Mouse (Mus musculus): ENCODE data around the gene Ostf1. TPM values are rescaled to one million over a fixed set of nuclear protein-coding genes. Genes with fewer than 3 reads are reported as not detected.
"Not testable (repeated sequence)": the region's sequence is repeated elsewhere in the genome, so short reads cannot be mapped to it uniquely, and the experiment has no call there.

Ostf1 gene
- total RNA-seq, 2 experiments from 2014 or later: 39.9 to 42.2 TPM

DNA sequence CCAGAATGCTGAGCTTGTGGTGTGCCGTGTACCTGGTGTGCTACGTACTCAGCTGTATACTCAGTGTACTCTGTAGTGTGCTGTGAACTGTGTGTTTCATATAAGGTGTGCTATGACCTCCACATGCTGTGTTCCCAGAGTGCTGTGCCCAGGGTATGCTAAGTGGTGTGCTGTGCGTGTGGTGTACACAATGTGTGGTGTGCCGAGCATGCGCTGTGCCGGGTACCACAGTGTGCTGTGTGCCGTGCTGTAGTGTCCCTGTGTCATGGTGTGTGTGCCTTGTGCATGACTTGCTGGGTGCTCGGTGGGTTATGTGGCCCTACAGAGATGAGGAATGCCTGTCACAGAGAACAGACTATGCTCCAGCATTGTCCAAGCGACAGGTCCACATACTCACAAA, 31.0 kb downstream of the Ostf1 start:
- no peak for DNase-seq (ENCODE audit: low spot score in 2 of 2)

DNA sequence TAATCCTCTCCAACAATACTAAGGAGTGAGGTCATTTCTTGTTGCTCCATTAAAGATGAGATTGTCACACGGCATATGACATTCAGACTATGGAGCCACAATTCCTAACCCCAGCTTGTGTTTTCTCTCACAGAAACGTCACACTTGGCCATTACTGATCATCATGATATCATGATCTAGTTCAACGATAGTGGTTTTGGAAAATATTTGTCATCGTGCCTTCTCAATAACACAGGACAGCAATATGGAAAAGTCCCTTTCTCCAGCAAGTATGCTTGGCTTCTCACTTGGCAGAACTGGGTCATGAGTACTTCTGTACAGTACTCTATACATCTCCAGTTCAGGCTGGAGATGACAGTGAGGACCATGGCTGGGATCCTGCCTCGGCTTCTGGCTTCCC, 32.0 kb downstream of the Ostf1 start:
- no peak for DNase-seq (ENCODE audit: low spot score in 2 of 2)

DNA sequence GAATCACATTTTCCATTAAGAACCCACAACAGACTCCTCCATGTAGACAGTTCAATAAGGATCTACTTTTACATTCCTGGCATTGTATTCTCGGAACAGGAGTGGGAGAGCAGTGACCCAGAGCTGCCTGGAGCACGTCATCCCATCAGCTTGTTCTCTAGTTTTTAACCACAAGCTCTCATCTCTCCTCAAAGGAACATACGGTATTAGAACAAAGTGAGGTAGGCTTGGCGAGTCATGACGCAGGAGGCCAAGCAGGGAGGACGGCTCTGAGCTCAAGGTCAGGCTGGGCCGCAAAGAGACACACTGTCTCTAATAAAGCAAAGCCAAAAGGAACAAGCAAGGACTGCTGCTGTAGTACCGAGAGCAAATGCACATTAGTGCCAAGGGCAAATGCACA, 32.6 kb downstream of the Ostf1 start:
- DNase-seq (ENCODE audit: low spot score in 2 of 2): no peak

DNA sequence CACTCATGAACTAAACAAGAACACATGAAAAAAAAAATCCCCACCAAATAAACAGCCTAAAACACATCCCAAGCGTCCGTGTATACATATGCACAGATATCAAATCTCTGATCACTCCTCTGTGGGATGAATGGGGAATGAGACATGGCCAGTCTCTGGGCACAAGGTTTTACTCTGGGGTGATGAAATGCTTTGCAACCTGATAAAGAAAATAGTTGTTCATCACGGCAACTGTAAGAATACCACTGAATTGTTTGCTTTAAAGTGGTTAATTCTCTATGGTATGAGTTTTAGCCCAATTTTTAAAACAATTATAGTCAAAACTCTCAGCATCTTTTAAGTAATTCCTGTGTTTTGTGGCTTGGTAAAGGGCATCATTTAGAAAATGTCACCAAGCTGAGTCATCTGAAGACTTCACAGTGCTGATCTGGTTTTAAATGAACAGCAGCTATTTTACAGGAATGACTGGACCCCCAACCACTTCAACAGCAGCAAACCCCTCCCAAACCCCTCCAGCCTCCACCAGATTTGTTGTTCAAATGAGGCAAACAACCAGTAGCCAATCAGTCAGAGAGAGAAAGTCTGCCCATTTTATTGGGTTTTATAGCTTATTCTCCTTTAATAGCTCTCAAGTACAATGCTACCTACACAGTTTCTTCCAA, 33.2 kb downstream of the Ostf1 start:
- no peak for DNase-seq (ENCODE audit: low spot score in 2 of 2)

DNA sequence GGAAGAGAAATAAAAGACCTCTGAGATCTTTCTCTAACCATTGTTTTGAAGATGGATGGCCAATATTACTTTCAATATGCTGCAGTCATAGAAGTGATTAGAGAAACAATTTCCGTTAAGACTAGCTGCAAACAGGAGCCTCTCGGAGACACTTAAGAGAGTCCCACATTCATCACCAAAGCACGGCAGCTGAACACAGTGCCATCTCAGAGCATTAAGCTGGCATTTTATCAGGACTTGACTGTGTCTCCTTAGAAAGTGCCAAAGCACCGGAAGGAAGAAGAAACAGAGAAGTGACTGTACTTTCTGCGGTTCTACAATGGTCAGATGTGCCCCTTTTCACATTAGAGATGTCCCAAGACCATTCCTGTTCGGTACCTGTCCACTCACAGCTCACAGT, 33.9 kb downstream of the Ostf1 start:
- no peak for DNase-seq (ENCODE audit: low spot score in 2 of 2)

DNA sequence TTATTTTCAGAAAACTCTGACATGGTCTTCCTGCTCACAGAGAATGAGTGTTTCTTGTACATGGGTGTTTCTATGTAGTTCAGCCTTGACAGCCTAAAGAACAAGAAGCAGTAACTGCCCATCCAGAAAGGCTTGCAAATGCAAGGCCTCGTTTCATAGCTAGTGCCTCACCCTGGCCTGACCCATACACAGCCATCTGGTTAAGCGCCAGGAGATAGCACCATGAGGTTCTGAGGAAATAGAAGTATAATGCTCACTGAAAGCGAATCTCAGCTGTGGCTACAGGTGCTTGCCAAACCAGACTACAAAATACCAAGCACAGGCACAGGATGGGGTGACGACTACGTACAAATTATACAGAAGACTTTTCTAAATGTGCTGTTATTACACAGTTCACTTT, 34.7 kb downstream of the Ostf1 start:
- no peak for DNase-seq (ENCODE audit: low spot score in 2 of 2)

DNA sequence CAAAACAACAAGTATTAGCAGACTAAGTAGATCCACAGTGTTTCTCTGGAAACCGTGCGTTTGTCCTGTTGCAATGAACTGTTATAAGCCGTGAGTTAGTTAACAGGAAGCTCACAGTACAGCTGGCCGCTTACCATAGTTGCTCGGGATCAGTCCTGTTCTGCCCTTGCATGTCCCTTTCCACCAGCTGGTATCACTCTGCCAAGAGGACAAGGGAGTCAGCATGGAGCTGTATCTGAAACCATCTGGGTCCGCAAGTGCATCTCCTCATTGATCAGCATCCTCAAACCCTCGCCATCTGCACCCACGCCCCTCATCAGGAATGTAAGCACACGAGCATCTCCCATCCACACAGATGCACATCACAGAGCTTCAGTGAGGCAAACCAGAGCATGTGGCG, 37.9 kb downstream of the Ostf1 start:
- DNase-seq (ENCODE audit: low spot score in 2 of 2): no peak

DNA sequence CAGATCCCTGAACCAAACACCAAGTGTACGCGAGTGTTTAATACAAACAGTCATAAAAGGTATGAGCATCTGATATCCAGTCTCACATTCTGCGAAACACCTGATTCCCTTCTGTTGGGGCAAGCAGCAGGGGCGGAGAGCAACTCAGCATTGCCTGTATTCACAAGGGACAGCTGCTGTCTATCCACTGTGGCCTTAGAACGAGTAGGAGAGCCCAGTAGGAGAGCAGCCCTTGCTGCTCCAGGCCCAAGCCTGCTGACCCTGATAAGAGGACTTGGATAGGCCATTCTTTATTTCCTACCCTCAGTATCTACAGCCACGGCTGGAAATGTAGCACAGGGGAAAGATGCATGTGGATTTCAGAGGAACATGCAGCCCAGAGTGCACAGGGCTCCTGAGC, 38.7 kb downstream of the Ostf1 start:
- DNase-seq (ENCODE audit: low spot score in 2 of 2): no peak

DNA sequence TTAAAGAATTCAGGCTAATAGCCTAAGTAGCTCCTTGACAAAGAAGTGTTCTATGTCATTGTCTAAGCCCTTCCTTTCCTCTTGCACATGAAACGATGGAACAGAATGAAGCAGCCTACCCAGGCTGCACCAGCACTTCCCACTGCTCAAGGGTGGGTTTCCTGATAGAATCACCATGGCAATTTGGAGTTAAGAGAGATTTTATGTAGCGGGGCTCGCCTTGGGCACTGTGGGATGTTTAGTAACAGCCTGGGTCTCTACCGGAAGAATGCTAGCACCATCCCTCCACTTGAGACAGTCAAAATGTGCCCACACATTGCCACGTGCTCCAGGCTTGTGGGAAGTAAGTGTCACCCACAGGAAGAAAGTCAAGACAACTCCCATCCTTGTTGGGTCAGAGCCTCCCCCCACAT, 40.7 kb downstream of the Ostf1 start:
- DNase-seq (ENCODE audit: low spot score in 2 of 2): no peak

DNA sequence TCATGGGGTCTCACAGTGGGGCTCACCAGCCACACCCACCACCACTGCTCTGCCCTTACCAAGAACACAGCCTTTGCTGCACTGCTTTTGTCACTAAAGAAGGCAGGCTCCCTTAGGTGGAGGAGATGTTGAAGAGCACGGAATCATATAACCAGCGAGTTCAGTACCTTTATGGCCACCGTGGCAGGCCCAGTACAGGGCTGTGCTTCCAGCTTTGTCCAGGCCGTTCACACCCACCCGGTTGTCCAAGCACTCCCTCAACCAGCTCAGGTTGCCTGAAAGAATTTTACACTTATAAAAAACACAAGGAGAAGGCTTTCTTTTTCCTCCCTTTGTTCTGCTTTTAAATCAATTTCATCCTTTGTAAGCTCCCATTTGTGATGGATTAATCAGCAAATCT, 41.4 kb downstream of the Ostf1 start:
- no peak for DNase-seq (ENCODE audit: low spot score in 2 of 2)

DNA sequence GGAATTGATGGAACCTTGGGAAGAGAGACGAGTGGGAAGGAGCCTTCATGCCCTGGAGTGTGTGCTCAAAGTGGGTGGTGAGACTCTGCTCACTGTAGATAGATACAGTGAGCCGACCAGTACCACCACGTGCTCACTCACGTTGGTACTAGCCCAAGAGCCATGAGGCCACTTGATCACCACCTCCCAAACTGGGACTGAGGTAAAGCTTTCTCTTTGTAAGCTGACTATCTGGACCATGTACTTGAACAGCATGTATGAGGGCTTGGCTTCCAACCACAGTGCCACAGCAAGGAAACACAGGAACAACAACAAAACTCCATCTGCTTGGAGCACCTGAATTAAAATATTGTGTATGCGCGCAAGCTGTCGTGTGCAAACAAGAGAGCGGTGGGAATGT, 42.3 kb downstream of the Ostf1 start:
- no peak for DNase-seq (ENCODE audit: low spot score in 2 of 2)

DNA sequence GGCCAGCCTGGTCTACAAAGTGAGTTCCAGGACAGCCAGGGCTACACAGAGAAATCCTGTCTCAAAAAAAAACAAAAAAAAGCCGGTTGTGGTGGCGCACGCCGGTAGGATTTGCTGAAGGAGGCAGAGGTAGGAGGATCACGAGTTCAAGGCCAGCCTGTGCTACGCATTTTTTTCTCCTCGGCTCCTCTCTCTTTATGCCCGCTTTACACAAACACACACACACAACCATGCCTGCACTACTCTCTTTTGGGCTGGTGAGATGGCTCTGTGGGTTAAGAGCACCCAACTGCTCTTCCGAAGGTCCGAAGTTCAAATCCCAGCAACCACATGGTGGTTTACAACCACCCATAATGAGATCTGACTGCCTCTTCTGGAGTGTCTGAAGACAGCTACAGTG, 42.8 kb downstream of the Ostf1 start:
- not testable (repeated sequence) for DNase-seq (ENCODE audit: low spot score in 2 of 2)

DNA sequence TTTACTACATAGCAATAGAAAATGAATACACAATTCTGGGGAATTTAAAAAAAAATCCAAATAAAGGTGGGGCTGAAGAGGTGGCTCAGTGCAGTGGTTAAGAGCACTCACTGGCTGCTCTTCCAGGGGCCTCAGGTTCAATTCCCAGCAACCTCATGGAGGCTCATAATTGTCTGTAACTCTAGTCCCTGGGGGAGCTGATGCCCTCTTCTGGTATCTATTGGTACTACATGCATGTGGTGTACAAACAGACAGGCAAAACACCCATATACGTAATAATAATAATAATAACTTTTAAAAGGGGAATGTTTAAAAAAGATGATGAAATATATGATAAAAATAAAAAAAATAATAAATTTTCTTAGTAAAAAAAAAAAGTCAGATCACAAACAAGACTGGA, 43.4 kb downstream of the Ostf1 start:
- no peak for DNase-seq (ENCODE audit: low spot score in 2 of 2)

DNA sequence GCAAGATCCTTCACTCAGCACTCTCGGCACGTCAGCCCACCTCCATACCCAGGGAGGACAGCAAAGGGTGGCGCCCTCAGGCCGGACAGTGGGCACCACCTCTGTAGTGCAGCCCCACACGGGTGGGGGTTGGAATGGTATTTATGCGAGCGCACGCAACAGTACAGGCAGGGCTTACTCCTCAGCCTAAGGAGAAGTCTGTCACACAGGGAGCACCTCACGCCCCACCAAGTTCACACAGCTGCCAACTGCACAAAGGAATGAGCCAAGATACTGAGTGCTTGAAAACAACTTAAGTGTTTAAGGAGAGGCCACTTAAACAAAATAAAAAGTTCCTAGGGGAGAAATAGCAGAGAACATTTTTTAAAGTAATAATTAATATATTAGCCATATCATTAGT, 44.5 kb downstream of the Ostf1 start:
- DNase-seq (ENCODE audit: low spot score in 2 of 2): no peak

DNA sequence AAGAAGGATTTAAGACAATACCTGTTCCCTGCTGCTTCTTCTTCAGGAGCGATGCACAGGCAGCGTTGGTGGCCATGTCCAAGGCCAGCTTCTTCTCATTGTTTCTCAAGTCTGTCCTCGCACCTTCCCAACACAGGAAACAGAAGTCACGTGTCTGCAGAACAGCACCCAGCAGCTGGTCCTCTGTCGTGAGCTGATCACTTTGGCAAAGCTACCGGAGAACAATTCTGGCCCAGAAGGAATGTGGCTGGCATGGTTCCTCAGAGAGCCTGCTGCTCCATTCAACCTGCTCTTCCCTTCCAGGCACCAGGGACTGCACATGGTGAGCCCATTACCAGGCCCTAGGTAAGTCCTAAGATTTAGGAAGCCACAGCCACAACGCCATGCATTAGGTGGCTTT, 47.0 kb downstream of the Ostf1 start:
- DNase-seq (ENCODE audit: low spot score in 2 of 2): no peak

DNA sequence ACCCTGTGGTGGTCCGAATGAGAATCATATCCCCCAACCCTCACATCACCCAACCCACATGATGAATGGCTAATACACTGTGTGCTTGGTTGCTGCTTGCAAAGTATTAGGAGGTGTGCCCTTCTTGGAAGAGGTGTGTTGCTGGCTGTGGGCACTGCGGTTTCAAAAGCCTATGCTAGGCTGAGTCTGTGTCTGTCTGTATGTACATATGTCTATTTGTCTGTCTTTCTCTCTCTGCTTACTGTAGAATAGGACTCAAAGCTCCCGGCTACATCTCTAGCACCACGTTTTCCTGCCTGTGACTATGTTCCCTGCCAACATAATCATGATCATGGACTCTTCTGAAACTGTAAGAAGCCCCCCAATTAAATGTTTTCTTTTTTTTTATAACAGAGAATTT, 47.9 kb downstream of the Ostf1 start:
- no peak for DNase-seq (ENCODE audit: low spot score in 2 of 2)

DNA sequence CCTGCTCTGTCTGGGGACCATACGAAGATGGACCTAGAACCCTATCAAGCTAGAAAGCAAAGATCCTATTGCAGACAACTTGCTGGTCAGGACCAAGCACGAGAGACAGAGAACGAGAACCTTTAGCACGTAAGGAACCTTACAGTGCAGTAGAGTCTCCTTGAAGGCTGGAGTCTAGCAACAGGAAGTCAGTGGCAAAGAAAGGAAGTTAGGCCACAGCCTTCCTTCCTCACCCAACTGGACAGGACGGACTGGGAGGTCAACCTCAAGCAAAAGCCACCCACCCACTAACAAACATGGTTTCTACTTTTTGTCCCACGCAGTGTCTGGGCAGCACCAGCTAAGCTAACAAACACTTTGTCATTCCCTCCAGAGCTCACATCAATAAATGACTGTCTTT, 48.7 kb downstream of the Ostf1 start:
- no peak for DNase-seq (ENCODE audit: low spot score in 2 of 2)

DNA sequence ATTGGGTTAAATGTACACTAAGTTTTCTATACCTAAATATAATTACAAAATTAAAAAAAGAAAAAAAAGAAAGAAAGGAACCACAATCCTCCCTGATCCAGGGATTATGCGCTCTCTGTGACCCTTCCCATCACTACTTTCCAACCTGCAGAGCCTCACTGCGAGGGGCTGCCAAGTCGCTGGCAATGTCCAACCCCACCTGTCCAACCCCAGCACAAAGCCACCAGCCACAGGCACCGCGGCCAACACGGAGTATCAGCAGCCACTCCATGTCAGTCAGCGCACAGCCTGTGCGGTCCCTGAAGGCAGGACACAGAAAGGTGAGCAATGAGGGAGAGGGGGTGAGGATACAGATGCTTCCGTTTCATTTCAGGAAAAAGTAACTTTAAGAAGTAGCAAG, 49.4 kb downstream of the Ostf1 start:
- no peak for DNase-seq (ENCODE audit: low spot score in 2 of 2)

DNA sequence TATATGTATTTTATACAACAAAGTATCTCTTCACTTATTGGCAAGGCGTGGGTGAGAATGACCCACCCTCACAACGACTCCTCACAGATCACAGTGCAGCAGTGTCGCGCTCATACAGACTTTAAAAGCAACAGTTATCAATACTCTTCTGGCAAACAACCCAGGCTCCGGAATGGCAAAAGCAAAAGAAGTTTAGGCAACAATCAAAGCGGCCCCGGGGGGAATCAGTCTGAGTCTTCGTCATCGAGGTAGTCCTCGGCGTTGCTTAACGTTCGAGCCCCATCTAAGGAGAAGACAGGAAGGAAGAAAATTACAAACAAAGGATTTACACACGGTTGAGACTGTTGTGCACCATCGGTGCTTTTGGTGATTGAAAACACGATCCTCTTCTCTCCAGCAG, 50.6 kb downstream of the Ostf1 start:
- DNase-seq (ENCODE audit: low spot score in 2 of 2): no peak

DNA sequence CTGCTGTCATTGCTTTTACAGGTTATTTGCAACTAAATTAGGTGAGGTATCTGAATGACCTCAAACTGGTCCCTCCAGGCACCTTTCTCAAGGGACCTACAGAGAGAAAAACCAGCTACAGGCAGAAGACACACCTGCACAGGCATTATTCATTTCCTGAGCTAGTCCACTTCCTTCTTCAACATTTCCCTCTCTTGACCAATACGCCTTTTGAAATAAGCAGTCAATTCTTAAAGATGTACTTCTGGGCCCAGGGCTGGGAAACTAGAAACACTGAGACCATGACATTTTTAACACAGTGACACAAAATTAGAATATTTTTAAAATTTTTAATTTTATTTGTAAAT, 52.6 kb downstream of the Ostf1 start:
- no peak for DNase-seq (ENCODE audit: low spot score in 2 of 2)

DNA sequence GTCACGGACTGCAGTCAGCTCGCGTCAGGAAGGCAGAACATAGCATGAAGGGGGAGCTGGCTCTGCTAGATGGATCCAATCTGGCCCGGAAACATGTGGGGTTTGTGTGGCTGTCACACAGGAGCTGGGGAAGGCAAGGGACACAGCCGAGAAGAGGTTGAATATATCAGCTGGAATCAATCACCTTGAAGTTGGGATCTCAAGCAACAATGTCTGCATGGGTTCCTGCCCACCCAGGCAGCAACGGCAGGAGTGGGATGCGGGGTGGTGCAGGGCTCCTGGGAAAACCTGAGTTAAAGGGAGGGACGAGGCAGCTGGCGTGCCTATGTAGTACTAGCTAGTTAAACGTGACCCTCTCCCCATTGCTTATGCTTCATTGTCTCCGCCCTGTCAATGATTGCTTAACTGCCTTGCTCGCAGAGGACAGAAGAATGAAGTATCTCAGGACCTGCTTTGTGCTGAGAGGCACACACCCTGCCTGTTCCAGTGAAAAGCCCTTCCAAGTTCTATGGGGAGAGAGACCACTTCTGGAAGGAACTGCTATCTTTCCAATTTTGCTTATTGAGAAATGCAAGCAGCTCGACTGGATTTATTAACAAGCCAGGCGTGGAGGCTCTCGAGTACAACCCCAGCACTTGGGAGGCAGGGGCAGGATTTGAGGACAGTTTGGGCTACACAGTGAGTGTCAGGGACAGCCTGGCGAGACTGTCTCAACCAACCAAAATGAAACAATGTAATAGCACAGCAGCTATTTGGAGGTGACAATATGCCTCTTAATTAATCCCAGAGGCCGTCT, 53.2 kb downstream of the Ostf1 start:
- no peak for DNase-seq (ENCODE audit: low spot score in 2 of 2)

DNA sequence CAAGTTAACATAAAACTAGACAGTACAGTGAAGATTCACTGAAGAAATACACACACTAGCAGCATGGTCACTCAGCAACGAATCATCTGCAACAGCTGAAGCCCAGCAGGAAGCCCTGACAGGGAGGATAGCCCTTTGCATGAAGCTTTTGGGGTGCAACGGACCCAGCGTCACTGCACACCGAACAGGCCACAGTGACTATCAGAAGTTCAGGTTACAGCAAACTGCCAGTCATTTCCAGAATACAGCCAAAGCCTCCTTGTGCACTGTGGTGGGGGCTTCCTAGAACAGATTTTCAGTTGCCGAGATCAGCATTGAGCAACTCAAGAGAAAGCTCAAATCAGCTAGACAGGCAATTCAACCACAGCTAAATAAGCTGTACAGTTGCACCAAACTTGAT, 54.3 kb downstream of the Ostf1 start:
- DNase-seq (ENCODE audit: low spot score in 2 of 2): no peak

DNA sequence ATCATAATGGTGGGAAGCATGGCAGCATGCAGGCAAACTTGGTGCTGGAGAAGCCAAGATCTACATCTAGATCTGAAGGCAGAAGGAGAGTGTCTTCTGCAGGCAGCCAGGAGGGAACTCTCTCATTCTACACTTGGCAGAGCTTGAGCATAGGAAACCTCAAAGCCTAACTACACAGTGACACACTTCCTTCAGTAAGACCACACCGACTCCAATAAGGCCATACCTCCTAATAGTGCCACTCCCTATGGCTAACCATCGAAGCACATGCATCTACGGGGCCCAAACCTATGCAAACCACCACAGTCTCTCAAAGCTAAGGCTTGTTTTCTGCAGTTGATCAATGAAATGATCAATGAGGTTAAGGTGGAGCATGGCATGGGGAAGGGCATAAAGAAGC, 55.7 kb downstream of the Ostf1 start:
- no peak for DNase-seq (ENCODE audit: low spot score in 2 of 2)

Measured in gastrocnemius, postnatal 4 days (tissue).